Mouse (Mus musculus) liver, embryonic 16.5 days (tissue): ENCODE results near the gene Stk32b. TPM values are rescaled to one million over a fixed set of nuclear protein-coding genes. Genes with fewer than 3 reads are reported as not detected.

Experiments
- ATAC-seq: fragments of 200-750 bp; cut with Nextera tagmentation; 2 replicates; pipeline ENCODE4 v1.8.0; 2017; ENCODE audit warnings: low read depth, mild to moderate bottlenecking, moderate number of reproducible peaks, moderate library complexity
- H3K27ac ChIP-seq: fragments of 300-500 bp; sonication (generic); 2 replicates; pipeline ENCODE4 v1.5.1; 2014; ENCODE audit warnings: mild to moderate bottlenecking, low read length
- H3K27me3 ChIP-seq: fragments of 300-500 bp; sonication (generic); 2 replicates; pipeline ENCODE4 v1.6.1; 2014; ENCODE audit warnings: low read depth, low read length, mixed read lengths; ENCODE audit not compliant: control insufficient read depth, insufficient read depth
- H3K36me3 ChIP-seq: fragments of 300-500 bp; sonication (generic); 2 replicates; pipeline ENCODE4 v1.6.1; 2014; ENCODE audit warnings: mild to moderate bottlenecking; ENCODE audit not compliant: control insufficient read depth, insufficient read depth
- H3K4me1 ChIP-seq: fragments of 300-500 bp; sonication (generic); 2 replicates; pipeline ENCODE4 v1.6.1; 2014; ENCODE audit warnings: low read depth, low read length, mixed read lengths; ENCODE audit not compliant: control insufficient read depth
- H3K4me2 ChIP-seq: fragments of 300-500 bp; sonication (generic); 2 replicates; pipeline ENCODE4 v1.6.1; 2014; ENCODE audit warnings: low read depth, low read length, mixed read lengths
- H3K4me3 ChIP-seq: fragments of 300-500 bp; sonication (generic); 2 replicates; pipeline ENCODE4 v1.5.1; 2014; ENCODE audit warnings: low read depth, mild to moderate bottlenecking, low read length
- H3K9ac ChIP-seq: fragments of 300-500 bp; sonication (generic); 2 replicates; pipeline ENCODE4 v1.6.1; 2014; ENCODE audit warnings: low read depth, low read length
- H3K9me3 ChIP-seq: fragments of 300-500 bp; sonication (generic); replicated peaks from 2 replicates; pipeline ENCODE4 v1.6.1; 2016; ENCODE audit warnings: low read length; ENCODE audit not compliant: control insufficient read depth
- WGBS: fragments of 180-500 bp; shearing (Covaris S2); extraction: QIAGEN DNeasy Blood & Tissue Kit; methylation state at CpG from one replicate; pipeline ENCODE4 v1.1.7; 2014; ENCODE audit not compliant: insufficient replicate concordance; 5-methylcytosine and 5-hydroxymethylcytosine counted together
- polyA plus RNA-seq: library from polyadenylated mRNA; unstranded; fragments of >200 nt; fragmentation: Nextera tagmentation; extraction: Ambion mirVana; gene quantifications from 2 replicates; pipeline ENCODE4 v1.2.1, GENCODE M21; 2015

Stk32b gene
- polyA plus RNA-seq, 1 experiment from 2014 or later = 0.51 TPM

DNA sequence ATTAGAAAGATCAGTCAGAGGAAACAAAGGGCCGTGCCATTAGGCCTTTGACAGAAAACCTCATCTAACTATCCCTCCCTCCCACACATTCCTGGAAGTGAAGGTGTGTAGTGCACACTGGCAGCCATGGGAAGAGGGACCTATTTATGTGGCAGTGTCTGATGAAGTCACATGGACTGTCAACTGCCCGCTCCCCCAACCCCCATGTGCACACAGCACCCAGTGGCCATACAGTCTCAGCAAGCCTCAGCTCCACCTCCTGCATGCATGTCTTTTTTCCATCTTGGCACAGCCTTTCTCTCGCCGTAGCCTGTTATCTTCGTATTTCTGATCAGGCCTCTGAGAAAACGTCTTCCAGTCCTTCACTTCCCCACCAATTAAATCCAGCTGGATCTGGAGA lies 130.9 kb downstream of the Stk32b start:
- no peak overlapping the region for H3K9ac ChIP-seq
- H3K27me3 ChIP-seq = no peaks in the 10 kb centered on the region
- H3K4me2 ChIP-seq = no peak overlapping the region
- ATAC-seq = no peak
- H3K36me3 ChIP-seq = no peaks in the 10 kb centered on the region
- H3K4me3 ChIP-seq = no peak overlapping the region
- H3K9me3 ChIP-seq = no peaks in the 10 kb centered on the region
- WGBS = 57% methylated on average over 6 of the region's 6 CpGs
- no peaks in the 10 kb centered on the region for H3K4me1 ChIP-seq
- no peak overlapping the region for H3K27ac ChIP-seq

DNA sequence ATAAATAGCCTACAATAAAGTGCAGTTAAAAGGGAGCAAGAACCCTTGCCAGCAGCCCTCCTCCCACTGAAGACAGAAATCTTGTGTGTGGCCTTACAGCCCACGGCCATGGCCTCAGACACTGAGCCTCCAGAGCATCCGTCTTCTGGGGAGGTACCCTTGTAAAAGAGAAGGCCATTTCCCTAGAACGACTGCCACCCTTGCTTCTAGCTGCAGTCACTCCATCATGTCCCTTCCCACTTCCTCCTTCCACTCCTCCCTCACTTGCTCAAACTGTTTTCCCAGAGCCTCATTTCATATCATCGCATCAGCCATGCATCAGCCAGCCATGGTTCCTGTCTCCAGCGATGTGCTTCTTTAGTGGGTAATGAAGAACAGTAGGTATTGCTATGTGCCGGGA lies 141.5 kb downstream of the Stk32b start:
- ATAC-seq = no peak
- no peak overlapping the region for H3K27ac ChIP-seq
- 55% methylated on average over 6 of the region's 6 CpGs for WGBS
- no peak overlapping the region for H3K9ac ChIP-seq
- no peaks in the 10 kb centered on the region for H3K9me3 ChIP-seq
- no peaks in the 10 kb centered on the region for H3K27me3 ChIP-seq
- H3K36me3 ChIP-seq = no peaks in the 10 kb centered on the region
- H3K4me2 ChIP-seq = no peak overlapping the region
- no peak overlapping the region for H3K4me3 ChIP-seq
- no peaks in the 10 kb centered on the region for H3K4me1 ChIP-seq

DNA sequence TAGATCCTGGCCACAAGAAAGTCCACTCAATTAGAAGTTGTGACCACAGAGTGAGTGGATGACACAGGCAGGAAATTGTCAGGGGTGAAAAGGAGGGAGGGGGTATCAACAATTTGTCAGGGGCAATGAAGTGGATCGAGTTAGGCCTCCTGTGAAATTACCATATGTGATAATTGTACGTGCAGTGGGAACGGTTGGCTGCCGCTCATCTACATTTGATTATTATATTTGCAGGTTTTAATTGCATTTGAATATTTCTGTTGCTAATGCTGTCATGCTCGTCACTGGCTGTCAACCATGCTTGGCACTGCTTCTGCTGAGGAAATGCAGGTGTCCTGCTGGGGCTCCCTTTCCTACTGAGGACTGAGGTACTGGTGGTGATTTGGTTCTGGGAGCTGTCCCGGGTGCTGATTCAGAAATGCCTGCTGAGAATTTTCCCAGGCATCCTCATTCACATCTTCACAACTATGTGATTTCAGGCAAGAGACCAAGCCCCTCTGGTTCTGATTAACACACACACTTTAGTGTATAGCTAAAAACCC lies 159.6 kb downstream of the Stk32b start:
- Histone ChIP-seq H3K4me3 (no peak overlapping the region), H3K27me3 (no peaks in the 10 kb centered on the region), H3K27ac (no peak overlapping the region), H3K4me1 (no peaks in the 10 kb centered on the region), H3K4me2 (no peak overlapping the region), H3K36me3 (no peaks in the 10 kb centered on the region), H3K9ac (no peak overlapping the region), H3K9me3 (no peaks in the 10 kb centered on the region)
- 57% methylated on average over 6 of the region's 6 CpGs for WGBS
- no peak for ATAC-seq

DNA sequence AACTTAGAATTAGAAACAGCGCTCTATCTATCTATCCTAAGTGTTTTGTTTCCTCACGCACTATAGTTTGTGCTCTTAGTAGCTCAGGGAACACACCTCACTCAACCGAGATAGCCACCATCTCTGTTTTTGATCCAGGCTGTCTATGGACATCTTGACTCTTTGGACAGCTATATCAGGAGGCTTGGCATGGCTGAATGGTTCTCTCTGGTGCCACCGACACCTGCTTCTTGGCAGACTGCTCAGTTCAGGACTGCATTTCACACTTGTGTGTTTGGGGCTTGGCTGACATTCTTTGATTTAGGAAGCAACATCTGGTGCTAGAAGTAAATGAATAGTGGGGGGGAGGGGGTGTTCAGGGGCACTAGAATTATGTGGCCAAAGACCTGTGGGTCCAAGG lies 162.7 kb downstream of the Stk32b start:
- H3K27me3 ChIP-seq = no peaks in the 10 kb centered on the region
- H3K36me3 ChIP-seq = no peaks in the 10 kb centered on the region
- H3K9me3 ChIP-seq = no peaks in the 10 kb centered on the region
- no peak overlapping the region for H3K4me3 ChIP-seq
- no peak for ATAC-seq
- H3K4me1 ChIP-seq = no peaks in the 10 kb centered on the region
- H3K9ac ChIP-seq = no peak overlapping the region
- 65% methylated on average over 4 of the region's 4 CpGs for WGBS
- no peak overlapping the region for H3K4me2 ChIP-seq
- H3K27ac ChIP-seq = no peak overlapping the region

DNA sequence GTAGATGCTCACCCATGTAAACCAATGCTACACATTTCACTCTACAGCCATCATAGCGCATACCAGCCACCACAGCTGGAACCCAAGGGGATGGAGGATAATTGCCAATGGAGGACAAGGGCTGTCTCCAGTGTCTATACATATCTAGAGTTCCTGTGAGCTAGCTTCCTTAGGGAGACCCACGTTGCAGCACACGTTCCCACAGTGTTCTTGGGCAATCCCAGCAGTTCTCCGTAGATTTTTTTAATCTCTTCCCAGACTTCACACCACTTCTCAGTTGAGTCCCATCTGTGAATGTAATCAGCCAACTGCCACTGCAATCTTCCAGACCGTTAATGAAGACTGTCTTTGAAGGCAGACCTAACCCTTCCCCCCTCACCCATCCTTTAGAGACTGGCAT lies 165.3 kb downstream of the Stk32b start:
- Histone ChIP-seq H3K36me3 (no peaks in the 10 kb centered on the region), H3K9me3 (no peaks in the 10 kb centered on the region), H3K4me2 (no peak overlapping the region), H3K27me3 (no peaks in the 10 kb centered on the region), H3K4me3 (no peak overlapping the region), H3K4me1 (no peaks in the 10 kb centered on the region), H3K9ac (no peak overlapping the region), H3K27ac (no peak overlapping the region)
- ATAC-seq = no peak
- 68% methylated on average over 5 of the region's 5 CpGs for WGBS

DNA sequence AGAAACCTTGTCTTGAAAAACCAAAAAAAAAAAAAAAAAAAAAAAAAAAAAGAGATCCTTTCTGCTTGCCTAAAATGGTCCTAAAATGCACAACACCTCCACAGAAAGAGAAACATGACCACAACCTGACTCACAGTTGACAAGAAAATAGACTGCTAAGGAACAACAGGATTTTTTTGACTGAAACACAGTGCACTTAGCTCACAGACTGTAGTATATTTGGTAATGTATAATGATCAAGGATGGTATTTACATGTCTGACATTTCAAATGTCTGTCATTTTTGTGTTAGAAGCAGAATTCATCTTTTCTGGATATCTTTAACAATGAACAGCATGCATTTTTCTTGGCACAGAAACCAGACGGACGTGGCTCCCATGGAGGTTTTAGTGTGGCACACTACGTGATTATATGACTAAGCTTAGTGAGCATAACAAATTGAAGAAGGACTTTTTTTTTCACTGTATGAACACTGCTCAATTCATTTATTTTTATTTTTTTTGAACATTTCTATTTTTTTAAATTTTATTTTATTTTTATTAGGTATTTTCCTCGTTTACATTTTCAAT lies 181.2 kb downstream of the Stk32b start:
- 67% methylated on average over 4 of the region's 4 CpGs for WGBS
- Histone ChIP-seq H3K4me3 (no peak overlapping the region), H3K27me3 (no peaks in the 10 kb centered on the region), H3K4me1 (no peaks in the 10 kb centered on the region), H3K36me3 (no peaks in the 10 kb centered on the region), H3K9me3 (no peaks in the 10 kb centered on the region), H3K4me2 (no peak overlapping the region), H3K9ac (no peak overlapping the region), H3K27ac (no peak overlapping the region)
- ATAC-seq = no peak

DNA sequence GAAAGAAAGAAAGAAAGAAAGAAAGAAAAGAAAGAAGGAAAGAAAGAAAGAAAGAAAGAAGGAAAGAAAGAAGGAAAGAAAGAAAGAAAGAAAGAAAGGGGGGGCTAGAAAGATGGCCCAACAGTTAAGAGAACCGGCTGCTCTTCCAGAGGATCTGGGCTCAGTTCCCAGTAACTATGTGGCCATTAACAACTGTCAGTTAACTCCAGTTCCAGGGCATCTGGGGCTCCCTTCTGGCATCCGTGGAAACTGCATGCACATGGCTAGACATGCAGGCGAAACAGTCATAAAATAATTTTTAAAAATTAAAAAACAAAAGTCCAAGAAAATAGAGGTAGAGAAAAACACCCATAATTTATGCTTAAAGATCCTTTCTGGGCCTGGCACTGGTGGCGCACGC lies 181.7 kb downstream of the Stk32b start:
- ATAC-seq = no peak
- Histone ChIP-seq H3K9me3 (no peaks in the 10 kb centered on the region), H3K9ac (no peak overlapping the region), H3K27me3 (no peaks in the 10 kb centered on the region), H3K4me2 (no peak overlapping the region), H3K36me3 (no peaks in the 10 kb centered on the region), H3K27ac (no peak overlapping the region), H3K4me3 (no peak overlapping the region), H3K4me1 (no peaks in the 10 kb centered on the region)
- 65% methylated on average over 5 of the region's 5 CpGs for WGBS

DNA sequence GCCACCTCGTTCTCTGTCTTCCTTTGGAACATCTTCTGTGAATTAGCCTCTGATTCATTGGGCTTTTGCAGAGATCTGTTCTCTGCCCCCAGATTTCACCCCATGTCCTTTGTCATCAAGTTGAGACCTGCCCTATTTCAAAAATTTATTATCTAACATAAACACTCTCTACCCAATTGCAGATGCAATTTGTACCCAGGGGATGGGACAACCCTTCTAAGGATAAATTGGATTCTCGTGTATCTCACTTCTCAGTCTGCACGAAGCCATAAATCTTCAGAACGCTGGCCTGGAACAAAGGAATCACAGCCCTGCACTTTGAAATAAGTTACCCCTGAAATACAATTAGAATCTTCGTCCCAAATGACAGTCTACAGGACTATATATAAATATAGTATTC lies 191.6 kb downstream of the Stk32b start:
- Histone ChIP-seq H3K4me2 (no peak overlapping the region), H3K4me1 (no peaks in the 10 kb centered on the region), H3K4me3 (no peak overlapping the region), H3K9me3 (no peaks in the 10 kb centered on the region), H3K27ac (no peak overlapping the region), H3K9ac (no peak overlapping the region), H3K27me3 (no peaks in the 10 kb centered on the region), H3K36me3 (no peaks in the 10 kb centered on the region)
- ATAC-seq = no peak
- whole genome bisulfite sequencing = 60% methylated on average over 5 of the region's 5 CpGs

DNA sequence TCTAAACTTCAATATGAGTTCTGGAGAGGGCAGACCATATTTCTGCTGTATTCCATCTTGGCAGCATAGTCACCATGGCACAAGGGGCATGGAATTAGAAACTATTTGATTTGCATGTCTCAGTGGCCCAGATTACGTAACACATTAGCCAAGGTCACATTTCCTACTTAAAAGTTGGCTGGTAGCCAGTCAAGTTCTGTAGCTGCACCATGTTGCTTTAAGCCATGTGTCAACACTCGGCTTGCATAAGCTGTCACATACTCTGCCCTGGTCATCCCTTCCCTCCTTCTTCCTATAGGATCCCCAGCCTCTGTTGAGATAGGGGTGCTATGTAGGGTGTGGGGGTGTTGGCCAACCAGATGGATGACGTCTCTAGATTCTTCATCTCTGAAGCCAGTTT lies 196.5 kb downstream of the Stk32b start:
- no peaks in the 10 kb centered on the region for H3K4me1 ChIP-seq
- H3K4me3 ChIP-seq = no peak overlapping the region
- WGBS = 55% methylated on average over 3 of the region's 3 CpGs
- no peaks in the 10 kb centered on the region for H3K36me3 ChIP-seq
- H3K9ac ChIP-seq = no peak overlapping the region
- H3K9me3 ChIP-seq = no peaks in the 10 kb centered on the region
- no peak overlapping the region for H3K27ac ChIP-seq
- no peak overlapping the region for H3K4me2 ChIP-seq
- H3K27me3 ChIP-seq = no peaks in the 10 kb centered on the region
- ATAC-seq = peak; percentile 24; the same call in 1 of the 2 replicates
